ENCODE assay signal across 8 mouse cellular contexts in the genomic region with DNA sequence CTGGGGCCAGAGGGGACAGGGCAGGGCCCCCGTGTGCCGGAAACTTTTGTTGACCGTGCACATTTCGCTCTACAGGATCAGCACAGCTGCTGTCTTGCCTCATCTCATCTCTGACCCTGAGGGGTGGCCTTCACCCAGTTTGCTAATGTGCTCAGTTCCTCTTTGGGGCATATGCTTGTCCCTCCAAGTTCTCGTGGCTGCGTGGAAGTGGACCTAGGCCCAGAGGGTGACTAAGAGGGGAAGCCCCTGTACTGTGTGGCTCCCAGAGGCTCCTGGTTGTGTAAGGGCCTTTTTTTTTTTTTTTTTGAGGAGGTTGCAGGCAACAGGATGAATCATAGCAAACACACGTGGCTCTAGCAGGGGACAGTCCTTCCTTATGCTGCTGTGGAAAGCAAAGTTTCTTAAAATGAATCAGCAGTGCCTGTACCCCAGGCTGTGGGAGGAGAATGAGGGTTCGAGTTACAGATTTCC.
DNase-seq lines count a peak whose midpoint lies in the region; ATAC-seq and TF ChIP-seq lines count a peak whose summit lies in the region.

No protein-coding gene starts in this region.

- H3K4me2 ChIP-seq in embryonic facial prominence, embryonic 11.5 days (ENCODE audit: low read depth, low read length): no peak overlapping the region
- no peak overlapping the region for H3K4me2 ChIP-seq in liver, embryonic 14.5 days (ENCODE audit: low read depth)
- no peak overlapping the region for H3K4me2 ChIP-seq in hindbrain, embryonic 14.5 days (replicated peaks)

- no peak overlapping the region for H3K27ac ChIP-seq in embryonic facial prominence, embryonic 11.5 days (replicated peaks; ENCODE audit: low read depth, low read length)
- no peak overlapping the region for H3K27ac ChIP-seq in liver, embryonic 14.5 days
- no peak overlapping the region for H3K27ac ChIP-seq in hindbrain, embryonic 14.5 days

- no peak for TF ChIP-seq CTCF in liver, embryonic 14.5 days (IDR thresholded peaks at IDR 0.05; ENCODE audit: low read depth)

- no peaks in the 10 kb centered on the region for H3K4me1 ChIP-seq in embryonic facial prominence, embryonic 11.5 days (ENCODE audit: control insufficient read depth, insufficient read depth, low read length)
- H3K4me1 ChIP-seq in liver, embryonic 14.5 days (replicated peaks; ENCODE audit: control insufficient read depth in 2 of 2, insufficient read depth in 2 of 2, low read length in 1 of 2): peaks cover 0 to 6% of the 10 kb centered on the region in 2 experiments; a peak in 1 of 4 replicates
- H3K4me1 ChIP-seq in hindbrain, embryonic 14.5 days (replicated peaks; ENCODE audit: control insufficient read depth, insufficient read depth, low read length): no peaks in the 10 kb centered on the region

- H3K4me3 ChIP-seq in embryonic facial prominence, embryonic 11.5 days (ENCODE audit: low read depth, low read length): no peak overlapping the region
- H3K4me3 ChIP-seq in liver, embryonic 14.5 days (ENCODE audit: insufficient read depth in 1 of 2, low read depth in 2 of 2, low read length in 2 of 2): no peak overlapping the region
- H3K4me3 ChIP-seq in hindbrain, embryonic 14.5 days (replicated peaks; ENCODE audit: low read length): no peak overlapping the region

- no peaks in the 10 kb centered on the region for H3K9me3 ChIP-seq in embryonic facial prominence, embryonic 11.5 days (replicated peaks; ENCODE audit: control insufficient read depth, low read length)
- no peaks in the 10 kb centered on the region for H3K9me3 ChIP-seq in liver, embryonic 14.5 days (ENCODE audit: control insufficient read depth, low read length)
- no peaks in the 10 kb centered on the region for H3K9me3 ChIP-seq in hindbrain, embryonic 14.5 days (ENCODE audit: control insufficient read depth, low read length)

- no peaks in the 10 kb centered on the region for H3K36me3 ChIP-seq in embryonic facial prominence, embryonic 11.5 days (replicated peaks; ENCODE audit: control insufficient read depth, insufficient read depth, low read depth, low read length)
- no peaks in the 10 kb centered on the region for H3K36me3 ChIP-seq in liver, embryonic 14.5 days (replicated peaks; ENCODE audit: control insufficient read depth, insufficient read depth, low read depth)
- H3K36me3 ChIP-seq in hindbrain, embryonic 14.5 days (replicated peaks; ENCODE audit: control insufficient read depth, insufficient read depth): no peaks in the 10 kb centered on the region

- no peaks in the 10 kb centered on the region for H3K27me3 ChIP-seq in embryonic facial prominence, embryonic 11.5 days (ENCODE audit: control insufficient read depth, insufficient read depth, low read length)
- no peaks in the 10 kb centered on the region for H3K27me3 ChIP-seq in liver, embryonic 14.5 days (ENCODE audit: control insufficient read depth, insufficient read depth, low read length)
- no peaks in the 10 kb centered on the region for H3K27me3 ChIP-seq in hindbrain, embryonic 14.5 days (ENCODE audit: control insufficient read depth, insufficient read depth, low read length)

- DNase-seq in spleen, postnatal 36 days (ENCODE audit: low spot score in 2 of 2): peak; percentile 62 to 71
- no peak for DNase-seq in spleen, adult 12 weeks (ENCODE audit: low spot score)
- DNase-seq in embryonic facial prominence, embryonic 11.5 days (ENCODE audit: low spot score): no peak
- peak; percentile 63 for DNase-seq in heart, postnatal 25 days (ENCODE audit: low spot score)
- peak in 2 of 3 experiments; percentile 28 to 53 for DNase-seq in liver, embryonic 14.5 days (ENCODE audit: low read depth in 3 of 3, low spot score in 3 of 3)
- DNase-seq in skeletal muscle tissue, adult 2 months (ENCODE audit: low read depth, low spot score): peak; percentile 91
- no peak for DNase-seq in neural tube, embryonic 10.5 days (ENCODE audit: extremely low spot score, low spot score)
- no peak for DNase-seq in hindbrain, embryonic 14.5 days (ENCODE audit: low spot score)

- H3K9ac ChIP-seq in embryonic facial prominence, embryonic 11.5 days (replicated peaks; ENCODE audit: low read length): no peak overlapping the region
- H3K9ac ChIP-seq in liver, embryonic 14.5 days (replicated peaks): no peak overlapping the region
- no peak overlapping the region for H3K9ac ChIP-seq in hindbrain, embryonic 14.5 days

- 63% methylated on average over 8 of the region's 8 CpGs for WGBS in embryonic facial prominence, embryonic 11.5 days
- WGBS in liver, embryonic 14.5 days (ENCODE audit: insufficient replicate concordance): 27% methylated on average over 8 of the region's 8 CpGs
- WGBS in hindbrain, embryonic 14.5 days: 80% methylated on average over 8 of the region's 8 CpGs

- intact Hi-C loops in heart, postnatal 25 days (cut with DNase I): no loop called here

- 0 out of 2 replicates have a peak, but pooled peaks have one; percentile 52 for ATAC-seq in embryonic facial prominence, embryonic 11.5 days (replicated peaks; ENCODE audit: insufficient number of reproducible peaks, low FRiP score, low TSS enrichment, low read depth)
- peak; percentile 79 for ATAC-seq in liver, embryonic 14.5 days (ENCODE audit: insufficient read depth)
- ATAC-seq in hindbrain, embryonic 14.5 days (ENCODE audit: low FRiP score): no peak

- TF ChIP-seq EP300 in liver, embryonic 14.5 days (IDR thresholded peaks at IDR 0.05; ENCODE audit: low read depth): no peak

Comparison
In these comparisons a context has a peak if more than half of its experiments do, and no peak if none do; other contexts are left out.
1. DNase-seq: peak in spleen, postnatal 36 days (2 of 2), heart, postnatal 25 days (single experiment), liver, embryonic 14.5 days (2 of 3) and skeletal muscle tissue, adult 2 months (single experiment); none in spleen, adult 12 weeks (single experiment), embryonic facial prominence, embryonic 11.5 days (single experiment), neural tube, embryonic 10.5 days (single experiment) and hindbrain, embryonic 14.5 days (single experiment).